Mouse (Mus musculus) stomach, postnatal 0 days (tissue): ENCODE measurements around the gene Gm3404.
"Not testable (repeated sequence)": the region's sequence is repeated elsewhere in the genome, so short reads cannot be mapped to it uniquely, and the experiment has no call there.

Source experiments
- CTCF ChIP-seq: IDR thresholded peaks from 2 replicates; pipeline ENCODE4 v1.5.1; 2016; ENCODE audit warnings: antibody characterized with exemption, low read depth, mild to moderate bottlenecking, moderate library complexity
- EP300 ChIP-seq: optimal IDR thresholded peaks from 2 replicates; pipeline ENCODE3; 2016; ENCODE audit warnings: antibody characterized with exemption

DNA sequence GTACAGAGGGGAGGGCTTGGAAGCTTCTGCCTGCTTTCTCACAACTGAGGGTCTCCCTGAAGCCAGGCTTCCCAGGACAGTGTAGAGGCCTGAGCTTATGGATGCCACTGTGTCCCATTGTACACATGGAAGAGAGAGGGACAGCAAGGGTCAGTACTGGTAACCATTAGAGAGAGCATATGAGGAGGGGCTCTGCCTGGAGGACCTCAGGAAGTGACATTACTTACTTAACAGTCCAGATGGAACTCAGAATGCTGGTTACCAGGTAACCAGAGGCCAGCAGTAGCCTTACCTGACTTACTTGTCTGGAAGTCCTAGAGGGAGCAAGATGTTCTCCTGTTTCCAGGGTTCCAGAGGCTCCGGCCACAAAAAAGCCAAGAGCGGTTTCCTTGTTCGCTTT lies at the start of gene Gm3404:
- TF ChIP-seq CTCF, EP300: not testable (repeated sequence)
